9 mouse cellular contexts compared by ENCODE assay signal in genomic region chr2:167528278-167528677, GRCm38 (mm10). TPM values are rescaled to one million over a fixed set of nuclear protein-coding genes. Genes with fewer than 3 reads are reported as not detected.
DNase-seq lines count a peak whose midpoint lies in the region; ATAC-seq and TF ChIP-seq lines count a peak whose summit lies in the region.
"Had no signal": no experiment of that assay in that cellular context is flagged by ENCODE, and none has a peak within 500 bp of the region (broad histone marks: within the 10 kb centered on the region; RNA-seq: fewer than 3 reads in every experiment).

No protein-coding gene starts in this region.

- no peak overlapping the region for H3K4me3 ChIP-seq in midbrain, embryonic 14.5 days (replicated peaks; ENCODE audit: low read depth, low read length)
- no peak overlapping the region for H3K4me3 ChIP-seq in midbrain, embryonic 16.5 days (ENCODE audit: low read depth, low read length)
- no peak overlapping the region for H3K4me3 ChIP-seq in stomach, postnatal 0 days (ENCODE audit: low read depth, low read length)
- H3K4me3 ChIP-seq: limb, embryonic 15.5 days had no signal

- DNase-seq in heart, postnatal 14 days: peak; percentile 27 to 34
- DNase-seq in heart, postnatal 36 days: no peak
- DNase-seq in midbrain, embryonic 14.5 days: peak; percentile 61
- DNase-seq in embryo, embryonic 10.5 days (ENCODE audit: low spot score): peak; percentile 74
- peak; percentile 41 for DNase-seq in stomach, postnatal 0 days (ENCODE audit: low spot score)
- no peak for DNase-seq in ovary, adult 18-20 months (ENCODE audit: low spot score)
- DNase-seq in frontal cortex, postnatal 14 days (ENCODE audit: low spot score in 2 of 2): no peak

- H3K4me2 ChIP-seq in midbrain, embryonic 14.5 days (ENCODE audit: low read length): no peak overlapping the region
- H3K4me2 ChIP-seq in midbrain, embryonic 16.5 days (ENCODE audit: low read length): no peak overlapping the region
- H3K4me2 ChIP-seq in stomach, postnatal 0 days (replicated peaks; ENCODE audit: low read depth): no peak overlapping the region
- H3K4me2 ChIP-seq: limb, embryonic 15.5 days had no signal

- no peaks in the 10 kb centered on the region for H3K4me1 ChIP-seq in midbrain, embryonic 14.5 days (ENCODE audit: control insufficient read depth, insufficient read depth, low read length)
- H3K4me1 ChIP-seq in midbrain, embryonic 16.5 days (ENCODE audit: control insufficient read depth, insufficient read depth, low read length): no peaks in the 10 kb centered on the region
- H3K4me1 ChIP-seq in stomach, postnatal 0 days (replicated peaks; ENCODE audit: control insufficient read depth, insufficient read depth): no peaks in the 10 kb centered on the region
- H3K4me1 ChIP-seq: limb, embryonic 15.5 days had no signal

- H3K27me3 ChIP-seq in midbrain, embryonic 14.5 days (ENCODE audit: control insufficient read depth, insufficient read depth, low read length): no peaks in the 10 kb centered on the region
- H3K27me3 ChIP-seq in midbrain, embryonic 16.5 days (ENCODE audit: control insufficient read depth, insufficient read depth, low read depth, low read length): no peaks in the 10 kb centered on the region
- no peaks in the 10 kb centered on the region for H3K27me3 ChIP-seq in stomach, postnatal 0 days (ENCODE audit: control insufficient read depth, insufficient read depth, low read length)
- H3K27me3 ChIP-seq: limb, embryonic 15.5 days had no signal

- intact Hi-C loops in heart, postnatal 14 days (cut with DNase I): no loop called here
- intact Hi-C loops in heart, postnatal 36 days (cut with DNase I): no loop called here

- no peak for TF ChIP-seq EP300 in stomach, postnatal 0 days (optimal IDR thresholded peaks at IDR 0.05)

- no peak for ATAC-seq in midbrain, embryonic 14.5 days (ENCODE audit: low FRiP score, low TSS enrichment)
- no peak for ATAC-seq in midbrain, embryonic 16.5 days
- no peak for ATAC-seq in stomach, postnatal 0 days (ENCODE audit: low FRiP score, low TSS enrichment)

- H3K36me3 ChIP-seq in midbrain, embryonic 14.5 days (ENCODE audit: control insufficient read depth, insufficient read depth, low read length): no peaks in the 10 kb centered on the region
- no peaks in the 10 kb centered on the region for H3K36me3 ChIP-seq in midbrain, embryonic 16.5 days (ENCODE audit: control insufficient read depth, insufficient read depth, low read length)
- no peaks in the 10 kb centered on the region for H3K36me3 ChIP-seq in stomach, postnatal 0 days (ENCODE audit: control insufficient read depth, insufficient read depth, low read length)
- H3K36me3 ChIP-seq: limb, embryonic 15.5 days had no signal

- H3K9ac ChIP-seq in midbrain, embryonic 14.5 days (replicated peaks; ENCODE audit: low read length): no peak overlapping the region
- no peak overlapping the region for H3K9ac ChIP-seq in midbrain, embryonic 16.5 days (ENCODE audit: low read depth, low read length)
- no peak overlapping the region for H3K9ac ChIP-seq in stomach, postnatal 0 days (ENCODE audit: low read length)
- H3K9ac ChIP-seq: limb, embryonic 15.5 days had no signal

- peak; percentile 69 for TF ChIP-seq CTCF in stomach, postnatal 0 days (IDR thresholded peaks at IDR 0.05; ENCODE audit: low read depth)

- H3K27ac ChIP-seq in midbrain, embryonic 14.5 days (replicated peaks; ENCODE audit: low read depth, low read length): no peak overlapping the region
- no peak overlapping the region for H3K27ac ChIP-seq in midbrain, embryonic 16.5 days (ENCODE audit: low read length)
- H3K27ac ChIP-seq in stomach, postnatal 0 days (replicated peaks): no peak overlapping the region
- H3K27ac ChIP-seq: limb, embryonic 15.5 days had no signal

- H3K9me3 ChIP-seq in midbrain, embryonic 14.5 days (ENCODE audit: control insufficient read depth, low read length): no peaks in the 10 kb centered on the region
- no peaks in the 10 kb centered on the region for H3K9me3 ChIP-seq in midbrain, embryonic 16.5 days (replicated peaks; ENCODE audit: control insufficient read depth, low read length, poor library complexity, severe bottlenecking)
- no peaks in the 10 kb centered on the region for H3K9me3 ChIP-seq in stomach, postnatal 0 days (ENCODE audit: control insufficient read depth, low read length)
- H3K9me3 ChIP-seq: limb, embryonic 15.5 days had no signal

- 10% methylated on average over 5 of the region's 5 CpGs for WGBS in midbrain, embryonic 14.5 days
- 8% methylated on average over 5 of the region's 5 CpGs for WGBS in midbrain, embryonic 16.5 days
- WGBS in stomach, postnatal 0 days: 17% methylated on average over 5 of the region's 5 CpGs

RNA-seq across cellular contexts. Expression of gene Snai1, which starts 9.7 kb away (rescaled TPM):
- total RNA-seq in heart, postnatal 14 days (2021): 1 to 10 TPM; 3.0 to 3.1 TPM
- total RNA-seq in heart, postnatal 36 days (2021): 1 to 10 TPM; 1.5 to 2.0 TPM
- polyA plus RNA-seq in midbrain, embryonic 14.5 days (2014; fragmentation: Nextera tagmentation; extraction: Ambion mirVana): 0.53 and 4.4 TPM in 2 replicates
- 3.9 and 4.7 TPM in 2 replicates for polyA plus RNA-seq in midbrain, embryonic 16.5 days (2015; fragmentation: Nextera tagmentation; extraction: Ambion mirVana)
- 6.9 and 8.3 TPM in 2 replicates for polyA plus RNA-seq in stomach, postnatal 0 days (2015; fragmentation: Nextera tagmentation; extraction: Ambion mirVana)

RNA-seq across cellular contexts. Expression of gene Spata2, which starts 35.6 kb away (rescaled TPM):
- total RNA-seq in heart, postnatal 14 days (2021): 10 to 100 TPM; 18.2 to 20.9 TPM
- 10 to 100 TPM; 13.6 to 14.6 TPM for total RNA-seq in heart, postnatal 36 days (2021)
- polyA plus RNA-seq in midbrain, embryonic 14.5 days (2014; fragmentation: Nextera tagmentation; extraction: Ambion mirVana): 27.4 and 29.9 TPM in 2 replicates
- 32.2 and 34.4 TPM in 2 replicates for polyA plus RNA-seq in midbrain, embryonic 16.5 days (2015; fragmentation: Nextera tagmentation; extraction: Ambion mirVana)
- 9.4 and 11.3 TPM in 2 replicates for polyA plus RNA-seq in stomach, postnatal 0 days (2015; fragmentation: Nextera tagmentation; extraction: Ambion mirVana)

RNA-seq across cellular contexts. Expression of gene Rnf114, which starts 35.8 kb away (rescaled TPM):
- 10 to 100 TPM; 50.7 to 52.1 TPM for total RNA-seq in heart, postnatal 14 days (2021)
- total RNA-seq in heart, postnatal 36 days (2021): 10 to 100 TPM; 68.2 to 70.1 TPM
- 127 and 146 TPM in 2 replicates for polyA plus RNA-seq in midbrain, embryonic 14.5 days (2014; fragmentation: Nextera tagmentation; extraction: Ambion mirVana)
- 111 and 121 TPM in 2 replicates for polyA plus RNA-seq in midbrain, embryonic 16.5 days (2015; fragmentation: Nextera tagmentation; extraction: Ambion mirVana)
- polyA plus RNA-seq in stomach, postnatal 0 days (2015; fragmentation: Nextera tagmentation; extraction: Ambion mirVana): 44.6 and 47.6 TPM in 2 replicates

Comparison
In these comparisons a context has a peak if more than half of its experiments do, and no peak if none do; other contexts are left out.
1. DNase-seq: peak in heart, postnatal 14 days (2 of 2), midbrain, embryonic 14.5 days (single experiment), embryo, embryonic 10.5 days (single experiment) and stomach, postnatal 0 days (single experiment); none in heart, postnatal 36 days (0 of 2), ovary, adult 18-20 months (single experiment) and frontal cortex, postnatal 14 days (0 of 2).